Mouse (Mus musculus) fibroblast of lung, adult 2 months (primary cell): Measurements from ENCODE around the gene Nup153.

ENCODE experiments used
- DNase-seq: peaks from one replicate; pipeline ENCODE4 v3.0.0-alpha.2; 2011; ENCODE audit warnings: low read depth

Gene Nup153

GRCm38 (mm10) chr13:46727837-46728268, at the start of gene Nup153:
Gene Nup153 (minus strand): TSS chr13:46727940.
- peak; percentile 90 for DNase-seq

GRCm38 (mm10) chr13:46777461-46777860, 49.7 kb upstream of the Nup153 start:
- no peak for DNase-seq

GRCm38 (mm10) chr13:46776636-46777305, 49.0 kb upstream of the Nup153 start:
- no peak for DNase-seq

GRCm38 (mm10) chr13:46774998-46775397, 47.3 kb upstream of the Nup153 start:
- DNase-seq, result no peak

GRCm38 (mm10) chr13:46772581-46772980, 44.8 kb upstream of the Nup153 start:
- no peak for DNase-seq

GRCm38 (mm10) chr13:46765361-46765760, 37.6 kb upstream of the Nup153 start:
- no peak for DNase-seq

GRCm38 (mm10) chr13:46763210-46763609, 35.5 kb upstream of the Nup153 start:
- DNase-seq, result no peak

- DNase-seq, result no peak
Observed at GRCm38 (mm10) chr13:46760921-46761320, 33.2 kb upstream of the Nup153 start.

GRCm38 (mm10) chr13:46759281-46759809, 31.6 kb upstream of the Nup153 start:
- no peak for DNase-seq

- no peak for DNase-seq
Observed at GRCm38 (mm10) chr13:46758627-46759026, 30.9 kb upstream of the Nup153 start.

- DNase-seq, result no peak
Observed at GRCm38 (mm10) chr13:46757946-46758345, 30.2 kb upstream of the Nup153 start.

GRCm38 (mm10) chr13:46753294-46753693, 25.6 kb upstream of the Nup153 start:
- DNase-seq, result no peak

GRCm38 (mm10) chr13:46752566-46753229, 25.0 kb upstream of the Nup153 start:
- DNase-seq, result no peak

- DNase-seq, result no peak
Observed at GRCm38 (mm10) chr13:46748138-46748873, 20.6 kb upstream of the Nup153 start.

- no peak for DNase-seq
Observed at GRCm38 (mm10) chr13:46743821-46744220, 16.1 kb upstream of the Nup153 start.

- no peak for DNase-seq
Observed at GRCm38 (mm10) chr13:46742367-46742766, 14.6 kb upstream of the Nup153 start.

GRCm38 (mm10) chr13:46739426-46739825, 11.7 kb upstream of the Nup153 start:
- DNase-seq, result no peak

GRCm38 (mm10) chr13:46737482-46737881, 9.7 kb upstream of the Nup153 start:
- DNase-seq, result no peak

GRCm38 (mm10) chr13:46736479-46736865, 8.7 kb upstream of the Nup153 start:
- DNase-seq, result no peak

- DNase-seq, result no peak
Observed at GRCm38 (mm10) chr13:46735808-46736478, 8.2 kb upstream of the Nup153 start.

GRCm38 (mm10) chr13:46735219-46735807, 7.6 kb upstream of the Nup153 start:
- no peak for DNase-seq

- DNase-seq, result no peak
Observed at GRCm38 (mm10) chr13:46729998-46730397, 2.3 kb upstream of the Nup153 start.
